Mouse (Mus musculus) hindbrain, embryonic 12.5 days (tissue): ENCODE results near the gene Cstf3. TPM values are rescaled to one million over a fixed set of nuclear protein-coding genes. Genes with fewer than 3 reads are reported as not detected.

Source experiments
- ATAC-seq: fragments of 200-750 bp; cut with Nextera tagmentation; 2 replicates; pipeline ENCODE4 v1.8.0; 2017; ENCODE audit warnings: moderate TSS enrichment; ENCODE audit not compliant: low FRiP score
- H3K27ac ChIP-seq: fragments of 300-500 bp; sonication (generic); 2 replicates; pipeline ENCODE4 v1.5.1; 2016; ENCODE audit warnings: mild to moderate bottlenecking
- H3K27me3 ChIP-seq: fragments of 300-500 bp; sonication (generic); 2 replicates; pipeline ENCODE4 v1.6.1; 2016; ENCODE audit warnings: mild to moderate bottlenecking
- H3K36me3 ChIP-seq: fragments of 300-500 bp; sonication (generic); 2 replicates; pipeline ENCODE4 v1.6.1; 2016; ENCODE audit warnings: mild to moderate bottlenecking
- H3K4me1 ChIP-seq: fragments of 300-500 bp; sonication (generic); 2 replicates; pipeline ENCODE4 v1.6.1; 2016
- H3K4me2 ChIP-seq: fragments of 300-500 bp; sonication (generic); replicated peaks from 2 replicates; pipeline ENCODE4 v1.6.1; 2016; ENCODE audit warnings: mild to moderate bottlenecking
- H3K4me3 ChIP-seq: fragments of 300-500 bp; sonication (generic); 2 replicates; pipeline ENCODE4 v1.5.1; 2016; ENCODE audit warnings: mild to moderate bottlenecking
- H3K9ac ChIP-seq: fragments of 300-500 bp; sonication (generic); 2 replicates; pipeline ENCODE4 v1.6.1; 2016; ENCODE audit warnings: mild to moderate bottlenecking, moderate library complexity
- H3K9me3 ChIP-seq: fragments of 300-500 bp; sonication (generic); replicated peaks from 2 replicates; pipeline ENCODE4 v1.6.1; 2016; ENCODE audit warnings: mild to moderate bottlenecking
- WGBS: fragments of 180-500 bp; shearing (Covaris S2); methylation state at CpG from one replicate; pipeline ENCODE4 v1.1.7; 2016; 5-methylcytosine and 5-hydroxymethylcytosine counted together
- polyA plus RNA-seq: library from polyadenylated mRNA; unstranded; fragments of >200 nt; fragmentation: Nextera tagmentation; extraction: Ambion mirVana; gene quantifications from 2 replicates; pipeline ENCODE4 v1.2.1, GENCODE M21; 2016

Cstf3 gene
- polyA plus RNA-seq, 1 experiment from 2014 or later: 105 TPM

DNA sequence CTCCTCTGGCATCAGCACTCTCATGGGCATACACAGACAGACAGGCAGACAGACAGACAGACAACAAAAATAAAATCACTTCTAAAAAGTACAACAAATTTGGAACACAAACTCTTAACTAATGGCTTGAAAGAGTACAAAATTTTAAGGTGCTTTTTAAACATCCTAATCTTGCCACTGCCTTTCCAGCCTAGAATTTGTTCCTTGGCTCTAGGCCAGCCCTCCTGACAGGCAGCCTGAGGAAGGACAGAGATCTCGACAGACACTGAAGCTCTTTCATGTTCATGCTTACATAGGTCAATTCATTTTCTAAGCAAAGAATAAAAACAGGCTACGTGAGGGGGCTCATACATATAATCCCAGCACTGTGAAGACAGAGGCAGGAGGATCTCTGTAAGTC, 102.2 kb downstream of the Cstf3 start:
- Histone ChIP-seq H3K27me3 (no peaks in the 10 kb centered on the region), H3K36me3 (peaks cover 6% of the 10 kb centered on the region; the same call in 1 of the 2 replicates)

DNA sequence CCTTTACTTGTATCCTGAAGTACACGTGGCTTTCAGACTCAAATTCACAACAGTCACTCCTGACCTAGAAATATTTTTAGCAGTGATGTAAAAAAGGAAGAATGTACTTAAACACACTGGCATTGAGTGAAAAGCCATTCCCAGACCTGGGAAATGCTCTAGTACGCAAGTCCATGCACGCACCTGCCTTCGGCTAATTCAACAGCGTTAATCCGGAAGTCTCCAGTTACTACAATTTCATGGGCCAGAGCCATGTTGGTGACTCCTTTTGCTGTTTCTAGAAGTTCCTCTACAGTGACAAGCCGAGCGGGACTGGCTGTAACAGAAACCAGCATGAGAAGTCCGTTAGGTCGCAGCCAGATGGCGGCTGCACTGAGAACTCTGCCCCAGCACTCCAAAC, 109.3 kb downstream of the Cstf3 start:
- no peaks in the 10 kb centered on the region for H3K9me3 ChIP-seq
- H3K4me1 ChIP-seq: no peaks in the 10 kb centered on the region
- no peak for ATAC-seq
- H3K27ac ChIP-seq: no peak overlapping the region
- H3K9ac ChIP-seq: no peak overlapping the region
- H3K4me3 ChIP-seq: no peak overlapping the region
- H3K36me3 ChIP-seq: peaks cover 14% of the 10 kb centered on the region
- H3K4me2 ChIP-seq: no peak overlapping the region
- WGBS: 89% methylated on average over 11 of the region's 11 CpGs
- no peaks in the 10 kb centered on the region for H3K27me3 ChIP-seq

More for the DNA sequence above, 102.2 kb downstream of the Cstf3 start:
- Histone ChIP-seq H3K27ac (no peak overlapping the region), H3K4me3 (no peak overlapping the region), H3K4me1 (no peaks in the 10 kb centered on the region), H3K4me2 (no peak overlapping the region), H3K9me3 (no peaks in the 10 kb centered on the region), H3K9ac (no peak overlapping the region)
- no peak for ATAC-seq
- 76% methylated on average over 2 of the region's 2 CpGs for WGBS

DNA sequence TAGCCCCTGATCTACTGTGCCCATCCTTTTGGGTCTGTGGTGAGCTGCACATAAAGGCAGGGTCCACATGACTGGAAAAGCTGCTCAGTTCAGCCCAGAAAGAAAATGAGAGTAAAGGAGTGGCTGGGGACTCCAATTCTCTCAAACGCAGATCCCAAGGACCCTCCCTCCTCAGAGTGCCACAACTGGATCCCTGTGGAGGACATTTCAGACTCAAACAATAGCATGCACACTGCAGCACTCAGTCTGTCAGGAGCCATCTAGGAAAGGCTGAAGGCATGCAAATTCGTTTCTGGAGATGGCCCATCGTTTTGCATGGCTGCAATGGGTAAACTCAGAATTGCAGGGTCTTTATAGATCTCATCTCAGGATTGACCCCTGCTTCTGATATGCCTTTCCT, 112.8 kb downstream of the Cstf3 start:
- Histone ChIP-seq H3K4me3 (no peak overlapping the region), H3K4me1 (no peaks in the 10 kb centered on the region), H3K9me3 (no peaks in the 10 kb centered on the region), H3K36me3 (peaks cover 16% of the 10 kb centered on the region), H3K27ac (no peak overlapping the region), H3K27me3 (no peaks in the 10 kb centered on the region), H3K4me2 (no peak overlapping the region), H3K9ac (no peak overlapping the region)
- WGBS: 80% methylated on average over 3 of the region's 3 CpGs
- ATAC-seq: no peak

DNA sequence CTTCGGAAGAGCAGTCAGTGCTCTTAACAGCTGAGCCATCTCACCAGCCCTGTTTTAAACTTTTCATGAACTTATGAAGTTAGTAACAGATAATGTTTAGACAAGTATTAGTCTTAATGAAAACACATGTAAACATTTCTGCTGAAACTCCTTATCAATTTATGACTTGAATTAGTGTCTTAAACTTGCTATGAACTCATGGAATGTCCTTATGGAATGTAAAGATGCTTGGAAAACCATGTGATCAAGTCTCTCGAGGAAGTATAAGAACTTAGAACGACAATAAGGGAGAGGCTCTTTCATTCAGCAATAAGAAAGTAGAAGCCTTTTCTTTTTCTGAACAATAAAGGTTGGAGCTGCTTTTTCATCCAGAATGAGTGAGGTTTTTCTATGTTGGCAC, 114.0 kb downstream of the Cstf3 start:
- Histone ChIP-seq H3K9ac (no peak overlapping the region), H3K9me3 (no peaks in the 10 kb centered on the region), H3K4me1 (no peaks in the 10 kb centered on the region), H3K27ac (no peak overlapping the region), H3K4me3 (no peak overlapping the region), H3K4me2 (no peak overlapping the region), H3K27me3 (no peaks in the 10 kb centered on the region), H3K36me3 (peaks cover 16% of the 10 kb centered on the region)
- no peak for ATAC-seq
- WGBS: 85% methylated on average over 3 of the region's 3 CpGs

DNA sequence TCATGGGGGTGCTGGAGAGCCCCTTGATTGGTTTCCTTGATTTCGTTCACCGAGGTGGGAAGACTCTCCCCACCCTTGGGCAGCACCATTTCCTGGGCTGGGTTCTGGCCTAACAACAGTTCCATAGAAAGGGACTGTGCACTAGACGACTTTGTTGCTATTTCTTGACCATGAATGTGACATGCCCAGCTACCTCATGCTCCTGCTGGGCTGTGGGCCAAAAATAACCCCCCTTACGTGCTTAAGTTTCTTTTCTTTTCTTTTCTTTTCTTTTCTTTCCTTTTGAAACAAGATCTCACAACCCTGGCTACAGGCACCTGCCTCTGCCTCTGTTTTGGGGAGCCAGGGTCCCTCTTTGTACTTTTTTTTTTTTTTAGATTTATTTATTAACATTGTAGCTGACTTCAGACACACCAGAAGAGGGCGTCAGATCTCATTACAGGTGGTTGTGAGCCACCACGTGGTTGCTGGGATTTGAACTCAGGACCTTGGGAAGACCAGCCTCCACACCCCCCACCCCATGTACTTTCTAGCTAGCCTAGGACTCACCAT, 119.5 kb downstream of the Cstf3 start:
- no peak overlapping the region for H3K27ac ChIP-seq

DNA sequence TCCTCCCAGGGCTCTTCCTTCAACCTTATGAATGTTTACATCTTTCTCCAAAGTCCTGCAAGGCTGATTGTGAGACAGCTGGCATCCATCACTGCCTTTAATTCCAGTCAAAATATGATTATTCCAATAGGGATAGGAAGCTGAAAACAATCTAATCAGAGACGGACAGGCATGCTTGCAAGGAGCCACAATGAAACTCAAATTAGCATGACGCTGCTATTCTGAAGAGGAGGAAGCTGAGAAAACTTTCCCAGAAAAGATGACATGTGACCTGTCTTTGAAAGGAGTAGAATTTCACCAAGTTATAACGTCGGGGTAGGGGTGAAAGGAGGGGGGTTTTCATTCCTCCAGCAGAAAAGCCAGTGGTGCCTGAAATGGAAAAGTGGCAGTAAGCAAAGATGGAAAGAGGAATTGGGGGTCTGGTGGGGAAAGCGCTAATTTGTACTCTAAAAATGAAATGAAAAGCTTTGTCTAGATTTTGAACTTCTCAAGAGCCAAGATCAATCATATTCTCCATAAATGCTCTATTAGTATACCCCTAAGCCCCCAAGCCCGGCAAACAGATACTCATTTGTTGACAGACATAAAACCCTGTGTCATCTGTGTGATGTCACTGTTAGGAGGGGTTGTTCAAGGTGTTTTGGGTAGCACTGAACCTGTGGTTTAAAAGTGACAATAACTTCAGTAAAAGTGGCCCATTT, 120.5 kb downstream of the Cstf3 start:
- H3K9ac ChIP-seq: peak overlapping the region; percentile 83
- peaks cover 19% of the 10 kb centered on the region for H3K4me1 ChIP-seq
- no peaks in the 10 kb centered on the region for H3K36me3 ChIP-seq
- peaks cover 6% of the 10 kb centered on the region; the same call in 1 of the 2 replicates for H3K27me3 ChIP-seq
- H3K4me3 ChIP-seq: peak overlapping the region; percentile 74
- WGBS: 19% methylated on average over 6 of the region's 6 CpGs
- H3K27ac ChIP-seq: peak overlapping the region; percentile 91
- H3K9me3 ChIP-seq: no peaks in the 10 kb centered on the region
- 0 out of 2 replicates have a peak, but pooled peaks have one; percentile 8 for ATAC-seq
- peak overlapping the region; percentile 63 for H3K4me2 ChIP-seq

More for the DNA sequence above, 119.5 kb downstream of the Cstf3 start:
- H3K36me3 ChIP-seq: peaks cover 7% of the 10 kb centered on the region; the same call in 1 of the 2 replicates
- H3K4me2 ChIP-seq: no peak overlapping the region
- peaks cover 6% of the 10 kb centered on the region; the same call in 1 of the 2 replicates for H3K27me3 ChIP-seq
- H3K4me1 ChIP-seq: peaks cover 19% of the 10 kb centered on the region
- no peaks in the 10 kb centered on the region for H3K9me3 ChIP-seq
- no peak for ATAC-seq
- no peak overlapping the region for H3K9ac ChIP-seq
- no peak overlapping the region for H3K4me3 ChIP-seq
- WGBS: 68% methylated on average over 6 of the region's 6 CpGs

DNA sequence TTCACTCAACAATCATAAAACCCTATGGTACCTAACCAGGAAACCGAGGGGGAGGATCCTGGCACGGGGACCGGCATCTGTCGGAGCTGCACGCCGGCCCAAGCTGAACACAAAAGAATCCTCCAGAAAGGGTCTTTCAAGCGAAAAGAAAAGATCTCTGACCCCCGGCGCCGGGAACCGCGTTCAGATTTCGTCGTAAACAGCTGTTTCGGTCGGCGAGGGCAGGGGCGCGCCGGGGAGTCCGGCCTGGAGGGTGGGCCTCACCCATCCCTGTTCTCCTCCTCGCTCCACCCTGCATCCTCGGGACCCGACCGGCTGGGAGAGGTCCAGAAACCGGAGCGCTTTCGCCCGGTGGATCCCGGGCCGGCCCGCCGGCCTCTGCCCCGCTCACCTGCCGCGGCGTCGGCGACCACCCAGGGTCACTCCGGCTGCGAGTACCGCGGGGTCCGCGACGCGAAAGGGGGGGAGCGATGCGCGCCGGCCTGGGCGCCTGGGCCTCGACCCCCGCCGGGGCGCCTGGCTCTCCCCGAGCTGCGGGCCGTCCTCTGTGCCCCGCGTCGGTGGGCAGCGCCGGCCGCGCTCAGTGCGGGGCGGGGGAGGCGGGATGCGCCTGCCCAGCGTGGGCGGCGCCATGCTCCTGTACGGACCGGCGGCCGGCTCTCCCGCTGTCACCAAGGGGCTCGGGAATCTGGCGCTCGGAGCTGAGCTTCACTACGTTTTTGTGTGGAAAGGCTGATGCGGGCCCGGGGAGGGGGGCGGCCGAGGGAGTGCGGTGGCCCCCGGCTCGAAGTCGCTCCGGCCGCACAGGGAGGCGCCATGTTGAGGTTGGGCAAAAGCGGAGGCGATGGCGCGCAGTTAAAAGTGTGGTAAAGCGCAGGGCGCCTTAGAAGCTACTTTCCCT, 121.5 kb downstream of the Cstf3 start, which contains the start of gene Tcp11l1:
Gene Tcp11l1, minus strand, starts transcription at position 585 of the 901 bp plus-strand sequence.
- under 1% methylated on average over 71 of the region's 99 CpGs for WGBS
- Histone ChIP-seq H3K9me3 (no peaks in the 10 kb centered on the region), H3K4me3 (peak within 1 kb of the TSS; percentile 74), H3K9ac (peak within 1 kb of the TSS; percentile 83), H3K27me3 (peaks cover 6% of the 10 kb centered on the region; the same call in 1 of the 2 replicates), H3K36me3 (no peaks in the 10 kb centered on the region), H3K27ac (peak within 1 kb of the TSS; percentile 91), H3K4me2 (peak within 1 kb of the TSS; percentile 63), H3K4me1 (peaks cover 19% of the 10 kb centered on the region)
- peak; percentile 95 for ATAC-seq

DNA sequence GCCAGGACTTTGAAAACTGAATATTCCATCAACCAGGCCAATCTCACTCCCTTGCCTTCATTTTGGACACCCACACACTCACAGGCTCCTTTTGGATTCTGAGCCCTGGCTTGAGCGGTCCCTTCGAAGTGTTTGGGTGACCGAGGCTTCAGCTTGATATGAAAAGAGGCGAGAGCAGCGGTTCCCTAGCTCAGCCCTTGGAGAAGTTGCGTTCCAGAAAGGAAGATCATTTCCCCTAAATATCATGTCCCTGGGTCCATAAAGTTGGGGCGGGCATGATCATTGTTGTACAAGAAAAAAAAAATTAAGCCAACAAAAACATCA, 122.1 kb downstream of the Cstf3 start:
- Histone ChIP-seq H3K4me1 (peaks cover 19% of the 10 kb centered on the region), H3K9me3 (no peaks in the 10 kb centered on the region), H3K4me3 (peak overlapping the region; percentile 74), H3K4me2 (peak overlapping the region; percentile 63), H3K36me3 (no peaks in the 10 kb centered on the region), H3K9ac (peak overlapping the region; percentile 83), H3K27me3 (peaks cover 6% of the 10 kb centered on the region; the same call in 1 of the 2 replicates), H3K27ac (peak overlapping the region; percentile 91)
- WGBS: 4% methylated on average over 7 of the region's 7 CpGs
- peak; percentile 26 for ATAC-seq

DNA sequence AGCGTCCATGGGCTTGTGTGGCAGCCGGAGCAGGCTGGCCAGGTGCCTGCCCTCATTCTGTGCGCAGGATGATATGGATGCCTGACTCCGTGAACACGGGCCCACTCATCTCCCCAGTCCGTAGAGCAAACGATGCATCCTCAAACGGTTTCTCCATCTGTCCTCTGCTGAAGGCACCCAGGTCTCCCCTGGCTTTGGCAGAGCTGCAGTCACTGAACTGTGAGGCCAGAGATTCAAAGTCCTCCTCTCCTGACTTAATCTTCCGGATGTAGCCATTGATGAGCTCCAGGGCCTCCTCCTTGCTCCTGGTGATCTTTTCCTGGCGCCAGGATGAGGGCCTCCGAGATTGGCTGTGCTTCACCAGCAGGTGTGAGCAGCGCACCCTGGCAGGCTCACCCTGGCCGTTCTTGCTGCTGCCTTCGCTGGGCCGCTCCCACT, 124.0 kb downstream of the Cstf3 start:
- H3K4me3 ChIP-seq: no peak overlapping the region
- no peak overlapping the region for H3K9ac ChIP-seq
- peaks cover 19% of the 10 kb centered on the region for H3K4me1 ChIP-seq
- 41% methylated on average over 15 of the region's 15 CpGs for WGBS
- ATAC-seq: no peak
- no peak overlapping the region for H3K27ac ChIP-seq
- H3K27me3 ChIP-seq: peaks cover 6% of the 10 kb centered on the region; the same call in 1 of the 2 replicates
- H3K9me3 ChIP-seq: no peaks in the 10 kb centered on the region
- no peaks in the 10 kb centered on the region for H3K36me3 ChIP-seq
- no peak overlapping the region for H3K4me2 ChIP-seq

Other genes starting within 250 kb of the Cstf3 start
- gene D430041D05Rik, start 179.5 kb upstream of the Cstf3 start, polyA plus RNA-seq: 4.2 and 4.7 TPM in 2 replicates
- gene Hipk3, start 96.1 kb upstream of the Cstf3 start, polyA plus RNA-seq: 13.6 and 16.5 TPM in 2 replicates
- 69.0 and 76.1 TPM in 2 replicates for gene Tcp11l1, start 121.6 kb downstream of the Cstf3 start, polyA plus RNA-seq
- gene Pin1rt1, start 125.9 kb downstream of the Cstf3 start, polyA plus RNA-seq: 0.18 TPM in 1 of 2 replicates, not detected in the other
- 2.6 and 2.8 TPM in 2 replicates for gene Depdc7, start 152.4 kb downstream of the Cstf3 start, polyA plus RNA-seq
- gene Qser1, start 226.2 kb downstream of the Cstf3 start, polyA plus RNA-seq: 11.0 and 11.1 TPM in 2 replicates